Mouse (Mus musculus) thymus, adult 2 months (tissue): ENCODE measurements around the gene Bhlhe41. TPM values are rescaled to one million over a fixed set of nuclear protein-coding genes. Genes with fewer than 3 reads are reported as not detected.

Source experiments
- DNase-seq: peaks from one replicate; pipeline ENCODE4 v3.0.0; 2021
- H3K27ac ChIP-seq: fragments of 200-500 bp; 2 replicates; pipeline ENCODE4 v1.5.1; 2012; ENCODE audit warnings: low read length, control low read depth; ENCODE audit not compliant: control insufficient read depth, insufficient read depth
- H3K27me3 ChIP-seq: fragments of 200-500 bp; 2 replicates; pipeline ENCODE4 v1.6.1; 2012; ENCODE audit warnings: mild to moderate bottlenecking, low read length, moderate library complexity, mixed read lengths; ENCODE audit not compliant: control insufficient read depth, insufficient read depth
- H3K36me3 ChIP-seq: fragments of 200-500 bp; 2 replicates; pipeline ENCODE4 v1.6.1; 2012; ENCODE audit warnings: mild to moderate bottlenecking, low read length, moderate library complexity; ENCODE audit not compliant: control insufficient read depth, insufficient read depth
- H3K4me1 ChIP-seq: fragments of 200-500 bp; replicated peaks from 2 replicates; pipeline ENCODE4 v1.6.1; 2012; ENCODE audit warnings: low read length; ENCODE audit not compliant: control insufficient read depth, insufficient read depth
- H3K4me3 ChIP-seq: fragments of 200-500 bp; 2 replicates; pipeline ENCODE4 v1.5.1; 2012; ENCODE audit warnings: mild to moderate bottlenecking, low read length, control low read depth, moderate library complexity; ENCODE audit not compliant: control insufficient read depth, insufficient read depth
- CTCF ChIP-seq: fragments of 200-500 bp; IDR thresholded peaks from 2 replicates; pipeline ENCODE4 v1.5.1; 2012; ENCODE audit warnings: mild to moderate bottlenecking, control low read depth, low read length, moderate library complexity, borderline replicate concordance; ENCODE audit not compliant: control insufficient read depth, poor library complexity, insufficient read depth; ENCODE audit errors: extremely low read depth
- POLR2A ChIP-seq: fragments of 200-500 bp; IDR thresholded peaks from 2 replicates; pipeline ENCODE4 v1.6.1; 2012; ENCODE audit warnings: mild to moderate bottlenecking, low read length, control low read depth, moderate library complexity; ENCODE audit not compliant: control insufficient read depth, poor library complexity, insufficient read depth; ENCODE audit errors: extremely low read depth
- WGBS: fragments of 180-500 bp; shearing (Covaris S2); methylation state at CpG from one replicate; pipeline ENCODE4 v1.1.7; 2018; 5-methylcytosine and 5-hydroxymethylcytosine counted together
- polyA plus RNA-seq: library from polyadenylated mRNA; depleted of rRNA; stranded (reverse); fragments of >200 nt; gene quantifications from 2 replicates; pipeline ENCODE4 v1.2.3, GENCODE M21; 2012

The Bhlhe41 gene
- polyA plus RNA-seq, 1 experiment: 10.5 TPM

DNA sequence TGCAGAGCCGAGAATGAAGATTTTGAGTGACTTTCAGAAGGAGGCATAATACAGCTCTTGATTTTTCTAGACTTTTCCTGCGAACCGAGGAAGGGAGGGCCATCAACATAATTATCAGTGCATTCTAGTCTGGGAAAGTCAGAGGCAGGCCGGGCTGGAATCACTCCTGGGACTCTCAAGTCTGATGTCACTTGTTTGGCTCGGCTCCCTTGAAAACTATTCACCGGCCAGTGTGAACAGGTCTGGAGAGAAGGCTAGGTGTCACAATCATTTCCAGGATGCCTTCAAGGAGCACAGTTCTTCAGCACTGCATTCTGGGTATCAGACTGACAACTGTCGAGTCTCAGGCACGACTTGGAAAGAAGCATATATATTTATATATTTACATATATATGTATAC, 20.9 kb upstream of the Bhlhe41 start:
- no peaks in the 10 kb centered on the region for H3K4me1 ChIP-seq
- no peak overlapping the region for H3K4me3 ChIP-seq
- H3K27ac ChIP-seq: no peak overlapping the region
- no peak for DNase-seq
- no peaks in the 10 kb centered on the region for H3K27me3 ChIP-seq
- 92% methylated on average over 8 of the region's 8 CpGs for WGBS
- no peaks in the 10 kb centered on the region for H3K36me3 ChIP-seq
- TF ChIP-seq CTCF: no peak
- no peak for TF ChIP-seq POLR2A

- no peak for DNase-seq
- TF ChIP-seq CTCF (no peak), POLR2A (no peak)
- Histone ChIP-seq H3K27me3 (no peaks in the 10 kb centered on the region), H3K4me3 (no peak overlapping the region), H3K4me1 (no peaks in the 10 kb centered on the region), H3K36me3 (no peaks in the 10 kb centered on the region), H3K27ac (no peak overlapping the region)
- 97% methylated on average over 4 of the region's 4 CpGs for WGBS
Observed at GRCm38 (mm10) chr6:145885069-145885468, 19.7 kb upstream of the Bhlhe41 start.

GRCm38 (mm10) chr6:145883668-145884067, 18.3 kb upstream of the Bhlhe41 start:
- Histone ChIP-seq H3K36me3 (no peaks in the 10 kb centered on the region), H3K4me1 (no peaks in the 10 kb centered on the region), H3K27ac (no peak overlapping the region), H3K4me3 (no peak overlapping the region), H3K27me3 (no peaks in the 10 kb centered on the region)
- no peak for TF ChIP-seq POLR2A
- no peak for TF ChIP-seq CTCF
- 40% methylated on average over 4 of the region's 4 CpGs for WGBS
- no peak for DNase-seq

DNA sequence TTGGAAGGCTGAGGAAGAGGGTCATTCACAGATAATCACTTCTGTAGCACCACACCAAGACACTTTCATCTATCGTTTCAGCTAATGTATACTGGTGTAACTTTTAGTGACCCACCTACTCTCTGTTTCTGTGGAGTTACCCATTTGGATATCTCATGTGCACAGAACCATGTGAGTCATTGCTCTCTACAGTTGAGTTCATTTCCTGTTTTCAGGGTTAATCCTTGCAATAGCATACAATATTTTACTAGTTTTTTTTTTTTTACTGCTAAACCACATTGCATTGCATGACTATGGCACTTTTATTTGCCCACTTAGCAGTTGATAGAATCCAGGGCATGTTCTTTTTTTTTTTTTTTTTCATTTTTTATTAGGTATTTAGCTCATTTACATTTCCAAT, 17.7 kb upstream of the Bhlhe41 start:
- no peak overlapping the region for H3K4me3 ChIP-seq
- no peaks in the 10 kb centered on the region for H3K4me1 ChIP-seq
- H3K27me3 ChIP-seq: no peaks in the 10 kb centered on the region
- DNase-seq: no peak
- no peak overlapping the region for H3K27ac ChIP-seq
- TF ChIP-seq POLR2A (no peak), CTCF (no peak)
- no peaks in the 10 kb centered on the region for H3K36me3 ChIP-seq
- 54% methylated on average over 1 of the region's 1 CpGs for WGBS

DNA sequence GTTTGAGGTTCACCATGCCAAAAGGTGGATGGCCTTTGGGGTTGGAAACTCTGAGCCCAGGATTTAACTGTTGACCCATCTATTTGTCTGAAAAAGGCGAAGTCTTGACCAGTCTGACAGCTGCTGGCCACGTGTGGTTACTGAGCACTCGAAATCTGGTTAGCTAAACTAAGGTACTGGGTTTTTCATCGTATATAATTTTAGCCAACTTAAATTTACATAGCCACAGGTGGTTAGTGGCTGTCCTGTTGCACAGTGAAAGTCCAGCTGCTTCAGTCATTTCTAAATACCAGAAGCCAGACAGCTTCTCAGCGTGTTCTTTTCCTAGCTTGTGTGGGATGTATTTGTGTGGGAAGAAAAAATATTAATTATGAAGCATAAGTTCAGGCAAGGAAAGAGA, 15.3 kb upstream of the Bhlhe41 start:
- Histone ChIP-seq H3K27me3 (no peaks in the 10 kb centered on the region), H3K4me1 (no peaks in the 10 kb centered on the region), H3K27ac (no peak overlapping the region), H3K4me3 (no peak overlapping the region), H3K36me3 (no peaks in the 10 kb centered on the region)
- TF ChIP-seq CTCF (no peak), POLR2A (no peak)
- DNase-seq: no peak
- 93% methylated on average over 5 of the region's 5 CpGs for WGBS

DNA sequence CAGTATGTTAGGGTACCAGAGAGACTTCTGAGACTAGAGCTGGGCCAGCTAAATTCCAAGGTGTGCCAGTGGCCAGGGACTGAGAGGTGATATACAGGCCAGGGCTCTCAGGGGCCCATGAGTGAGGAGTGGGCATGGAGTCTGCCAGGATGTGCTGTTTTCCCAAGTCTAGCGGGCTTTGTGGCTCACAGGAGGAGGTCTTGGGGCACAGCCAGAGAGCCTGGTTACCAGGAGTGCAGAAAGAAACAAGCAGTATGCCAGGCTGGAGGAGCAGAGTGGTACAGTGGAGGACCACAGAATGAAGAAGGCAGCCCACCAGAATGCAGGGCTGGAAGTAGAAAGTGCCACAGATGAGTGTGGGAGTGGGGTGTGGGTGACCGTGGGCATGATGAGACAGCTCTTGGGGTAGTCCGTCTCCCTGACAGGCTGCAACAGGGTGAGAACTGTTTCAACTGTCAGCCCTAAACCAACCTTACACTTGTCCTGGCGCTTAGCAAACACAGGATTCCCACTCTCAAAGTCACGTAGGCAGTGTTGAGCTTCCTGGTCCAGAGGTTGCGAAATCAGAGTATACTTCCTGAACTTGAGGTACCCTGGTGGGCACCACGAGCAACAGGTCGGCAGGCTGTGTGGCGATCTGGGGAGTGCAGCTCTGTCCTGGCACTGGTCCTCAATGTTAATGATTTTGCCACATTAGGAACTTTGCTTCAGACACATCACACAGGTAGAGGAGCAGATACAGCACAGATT, 11.8 kb upstream of the Bhlhe41 start:
- Histone ChIP-seq H3K36me3 (no peaks in the 10 kb centered on the region), H3K4me3 (no peak overlapping the region), H3K27me3 (no peaks in the 10 kb centered on the region), H3K4me1 (no peaks in the 10 kb centered on the region), H3K27ac (no peak overlapping the region)
- 82% methylated on average over 9 of the region's 9 CpGs for WGBS
- TF ChIP-seq POLR2A (no peak), CTCF (no peak)
- DNase-seq: no peak
